18 mouse cellular contexts compared by ENCODE assay signal in genomic region chr16:11665869-11666268, GRCm38 (mm10).
A peak's percentile ranks its signal among the peaks of the same experiment; 100 is the strongest.
DNase-seq lines count a peak whose midpoint lies in the region; ATAC-seq and TF ChIP-seq lines count a peak whose summit lies in the region.
"Had no signal": no experiment of that assay in that cellular context is flagged by ENCODE, and none has a peak within 500 bp of the region (broad histone marks: within the 10 kb centered on the region; RNA-seq: fewer than 3 reads in every experiment).

No protein-coding gene starts in this region.

- H3K4me1 ChIP-seq in kidney, embryonic 14.5 days (ENCODE audit: control insufficient read depth, insufficient read depth, low read length) = no peaks in the 10 kb centered on the region
- H3K4me1 ChIP-seq in bone marrow macrophage, adult 2 months (ENCODE audit: control insufficient read depth, insufficient read depth, low read length) = peaks cover 32% of the 10 kb centered on the region
- H3K4me1 ChIP-seq in forebrain, embryonic 10.5 days = peaks cover 9% of the 10 kb centered on the region
- H3K4me1 ChIP-seq in intestine, embryonic 16.5 days (ENCODE audit: control insufficient read depth, insufficient read depth, low read length) = no peaks in the 10 kb centered on the region
- H3K4me1 ChIP-seq: liver, embryonic 13.5 days had no signal

- H3K9ac ChIP-seq in kidney, embryonic 14.5 days (ENCODE audit: low read depth, low read length) = no peak overlapping the region
- H3K9ac ChIP-seq in intestine, embryonic 16.5 days (ENCODE audit: low read depth, low read length) = no peak overlapping the region
- H3K9ac ChIP-seq: heart, embryonic 15.5 days; liver, embryonic 13.5 days; neural tube, embryonic 13.5 days had no signal

- no peaks in the 10 kb centered on the region for H3K27me3 ChIP-seq in kidney, embryonic 14.5 days (ENCODE audit: control insufficient read depth, insufficient read depth, low read length)
- no peaks in the 10 kb centered on the region for H3K27me3 ChIP-seq in myocyte (ENCODE audit: control insufficient read depth, insufficient read depth, insufficient read length)
- no peaks in the 10 kb centered on the region for H3K27me3 ChIP-seq in forebrain, embryonic 10.5 days (ENCODE audit: poor library complexity, severe bottlenecking)
- H3K27me3 ChIP-seq in intestine, embryonic 16.5 days (replicated peaks; ENCODE audit: control insufficient read depth, insufficient read depth, low read length) = no peaks in the 10 kb centered on the region
- H3K27me3 ChIP-seq: heart, embryonic 15.5 days; liver, embryonic 13.5 days; megakaryocyte, embryonic 14.5 days; neural tube, embryonic 13.5 days had no signal

- H3K9me3 ChIP-seq in kidney, embryonic 14.5 days (ENCODE audit: control insufficient read depth, low read length) = no peaks in the 10 kb centered on the region
- H3K9me3 ChIP-seq in forebrain, embryonic 10.5 days = no peaks in the 10 kb centered on the region
- no peaks in the 10 kb centered on the region for H3K9me3 ChIP-seq in intestine, embryonic 16.5 days (ENCODE audit: control insufficient read depth, low read length)
- H3K9me3 ChIP-seq: heart, embryonic 15.5 days; hindbrain, embryonic 10.5 days; liver, embryonic 13.5 days; megakaryocyte, embryonic 14.5 days; neural tube, embryonic 13.5 days had no signal

- TF ChIP-seq CTCF in bone marrow macrophage, adult 2 months (IDR thresholded peaks at IDR 0.05; ENCODE audit: low read depth, low read length) = no peak

- H3K4me3 ChIP-seq in kidney, embryonic 14.5 days (ENCODE audit: low read length) = no peak overlapping the region
- H3K4me3 ChIP-seq in bone marrow macrophage, adult 2 months (ENCODE audit: insufficient read depth, low read length) = no peak overlapping the region
- H3K4me3 ChIP-seq in myocyte = no peak overlapping the region
- no peak overlapping the region for H3K4me3 ChIP-seq in forebrain, embryonic 10.5 days
- no peak overlapping the region for H3K4me3 ChIP-seq in intestine, embryonic 16.5 days (ENCODE audit: low read length)
- H3K4me3 ChIP-seq: heart, embryonic 15.5 days; hindbrain, embryonic 10.5 days; layer of hippocampus, adult 2 months; liver, embryonic 13.5 days; megakaryocyte, embryonic 14.5 days; neural tube, embryonic 13.5 days had no signal

- no peaks in the 10 kb centered on the region for H3K36me3 ChIP-seq in kidney, embryonic 14.5 days (ENCODE audit: control insufficient read depth, insufficient read depth, low read length)
- H3K36me3 ChIP-seq in myocyte (ENCODE audit: control insufficient read depth, insufficient read depth) = no peaks in the 10 kb centered on the region
- no peaks in the 10 kb centered on the region for H3K36me3 ChIP-seq in forebrain, embryonic 10.5 days (replicated peaks)
- H3K36me3 ChIP-seq in intestine, embryonic 16.5 days (ENCODE audit: control insufficient read depth, insufficient read depth, low read length) = no peaks in the 10 kb centered on the region
- H3K36me3 ChIP-seq: heart, embryonic 15.5 days; hindbrain, embryonic 10.5 days; liver, embryonic 13.5 days; neural tube, embryonic 13.5 days had no signal

- no peak for TF ChIP-seq POLR2A in bone marrow macrophage, adult 2 months (IDR thresholded peaks at IDR 0.05; ENCODE audit: borderline replicate concordance, low read depth, low read length)
- no peak for TF ChIP-seq POLR2A in myocyte (IDR thresholded peaks at IDR 0.05; ENCODE audit: insufficient read length, low read depth)

- no peak overlapping the region for H3ac ChIP-seq in myocyte (ENCODE audit: control insufficient read depth, insufficient read length)

- 91% methylated on average over 6 of the region's 6 CpGs for WGBS in kidney, embryonic 14.5 days
- 88% methylated on average over 6 of the region's 6 CpGs for WGBS in forebrain, embryonic 10.5 days
- 91% methylated on average over 6 of the region's 6 CpGs for WGBS in intestine, embryonic 16.5 days

- DNase-seq in kidney, adult 8-10 months = peak; percentile 30 to 53
- DNase-seq in lung, postnatal 36 days = peak; percentile 31
- no peak for DNase-seq in lung, postnatal 14 days
- no peak for DNase-seq in forebrain, embryonic 10.5 days (ENCODE audit: extremely low spot score, low spot score)
- DNase-seq: cerebellum, adult 18-20 months; heart, adult 18-20 months; left cerebral cortex, postnatal 4 days; liver, embryonic 13.5 days had no signal

- H3K27ac ChIP-seq in kidney, embryonic 14.5 days (ENCODE audit: low read depth, low read length) = no peak overlapping the region
- peak overlapping the region; percentile 20; the same call in 1 of the 2 replicates for H3K27ac ChIP-seq in bone marrow macrophage, adult 2 months (ENCODE audit: insufficient read depth, low read depth, low read length)
- H3K27ac ChIP-seq in forebrain, embryonic 10.5 days = no peak overlapping the region
- no peak overlapping the region for H3K27ac ChIP-seq in intestine, embryonic 16.5 days (ENCODE audit: low read length)
- H3K27ac ChIP-seq: heart, embryonic 15.5 days; layer of hippocampus, adult 2 months; liver, embryonic 13.5 days; neural tube, embryonic 13.5 days had no signal

- H3K79me2 ChIP-seq in myocyte (ENCODE audit: control insufficient read depth, insufficient read depth) = no peaks in the 10 kb centered on the region

- no peak overlapping the region for H3K4me2 ChIP-seq in kidney, embryonic 14.5 days (replicated peaks; ENCODE audit: low read depth, low read length)
- H3K4me2 ChIP-seq in myocyte (ENCODE audit: low read depth) = no peak overlapping the region
- no peak overlapping the region for H3K4me2 ChIP-seq in intestine, embryonic 16.5 days (ENCODE audit: low read depth, low read length)
- H3K4me2 ChIP-seq: heart, embryonic 15.5 days; liver, embryonic 13.5 days; neural tube, embryonic 13.5 days had no signal

- ATAC-seq in kidney, embryonic 14.5 days (ENCODE audit: low FRiP score, low TSS enrichment) = no peak
- ATAC-seq in intestine, embryonic 16.5 days = no peak
- ATAC-seq: activated CD4-positive, CD25-positive, alpha-beta regulatory T cell, adult 4 months had no signal

TF ChIP-seq in myocyte, 11 proteins besides CTCF, POLR2A, EP300 and RAD21:
- no peak for TF ChIP-seq SRF (IDR thresholded peaks at IDR 0.05; ENCODE audit: control insufficient read depth, insufficient read length, low read depth)
- peak in 2 of 3 experiments; percentile 25 to 41 for TF ChIP-seq MYOG (IDR thresholded peaks at IDR 0.05; ENCODE audit: control insufficient read depth in 1 of 3, insufficient read depth in 1 of 3, insufficient read length in 2 of 3, low read depth in 2 of 3)
- TF ChIP-seq REST (IDR thresholded peaks at IDR 0.05; ENCODE audit: insufficient read depth, insufficient read length) = no peak
- TF ChIP-seq USF1 (IDR thresholded peaks at IDR 0.05; ENCODE audit: low read depth) = no peak
- TF ChIP-seq TCF12 (IDR thresholded peaks at IDR 0.05; ENCODE audit: insufficient read depth, poor library complexity, severe bottlenecking) = no peak
- TF ChIP-seq CEBPB (IDR thresholded peaks at IDR 0.05; ENCODE audit: insufficient read depth, poor library complexity, severe bottlenecking) = peak; percentile 28; the same call in 1 of the 2 replicates
- TF ChIP-seq MAX (IDR thresholded peaks at IDR 0.05; ENCODE audit: low read depth) = no peak
- TF ChIP-seq TCF3 (IDR thresholded peaks at IDR 0.05; ENCODE audit: insufficient read length, low read depth) = no peak
- no peak for TF ChIP-seq E2F4 (IDR thresholded peaks at IDR 0.05; ENCODE audit: insufficient read depth)
- peak in 2 of 3 experiments; percentile 14 to 24 for TF ChIP-seq MYOD1 (IDR thresholded peaks at IDR 0.05; ENCODE audit: control insufficient read depth in 1 of 3, insufficient read length in 2 of 3, low read depth in 2 of 3)

Comparison
In these comparisons a context has a peak if more than half of its experiments do, and no peak if none do; other contexts are left out.
1. DNase-seq: peak in kidney, adult 8-10 months (2 of 2) and lung, postnatal 36 days (single experiment); none in lung, postnatal 14 days (single experiment) and forebrain, embryonic 10.5 days (single experiment).